Mouse (Mus musculus) intestine, embryonic 16.5 days (tissue): ENCODE results near the gene Rnf215. TPM values are rescaled to one million over a fixed set of nuclear protein-coding genes. Genes with fewer than 3 reads are reported as not detected.
"Not testable (repeated sequence)": the region's sequence is repeated elsewhere in the genome, so short reads cannot be mapped to it uniquely, and the experiment has no call there.

Experiments used
- ATAC-seq: fragments of 200-750 bp; cut with Nextera tagmentation; 2 replicates; pipeline ENCODE4 v1.8.0; 2017; ENCODE audit warnings: moderate TSS enrichment, moderate library complexity
- H3K27ac ChIP-seq: fragments of 300-500 bp; sonication (generic); 2 replicates; pipeline ENCODE4 v1.5.1; 2014; ENCODE audit warnings: mild to moderate bottlenecking, low read length
- H3K27me3 ChIP-seq: fragments of 300-500 bp; sonication (generic); replicated peaks from 2 replicates; pipeline ENCODE4 v1.6.1; 2014; ENCODE audit warnings: low read length, control low read depth, mixed read lengths; ENCODE audit not compliant: control insufficient read depth, insufficient read depth
- H3K36me3 ChIP-seq: fragments of 300-500 bp; sonication (generic); 2 replicates; pipeline ENCODE4 v1.6.1; 2014; ENCODE audit warnings: low read length, control low read depth; ENCODE audit not compliant: control insufficient read depth, insufficient read depth
- H3K4me1 ChIP-seq: fragments of 300-500 bp; sonication (generic); 2 replicates; pipeline ENCODE4 v1.6.1; 2014; ENCODE audit warnings: low read length, control low read depth, mixed read lengths; ENCODE audit not compliant: control insufficient read depth, insufficient read depth
- H3K4me2 ChIP-seq: fragments of 300-500 bp; sonication (generic); 2 replicates; pipeline ENCODE4 v1.6.1; 2014; ENCODE audit warnings: low read depth, low read length, control low read depth
- H3K4me3 ChIP-seq: fragments of 300-500 bp; sonication (generic); 2 replicates; pipeline ENCODE4 v1.5.1; 2014; ENCODE audit warnings: mild to moderate bottlenecking, low read length
- H3K9ac ChIP-seq: fragments of 300-500 bp; sonication (generic); 2 replicates; pipeline ENCODE4 v1.6.1; 2014; ENCODE audit warnings: low read depth, low read length
- H3K9me3 ChIP-seq: fragments of 300-500 bp; sonication (generic); 2 replicates; pipeline ENCODE4 v1.6.1; 2016; ENCODE audit warnings: low read length, control low read depth; ENCODE audit not compliant: control insufficient read depth
- WGBS: fragments of 180-500 bp; shearing (Covaris S2); extraction: QIAGEN DNeasy Blood & Tissue Kit; methylation state at CpG from one replicate; pipeline ENCODE4 v1.1.7; 2014; 5-methylcytosine and 5-hydroxymethylcytosine counted together
- polyA plus RNA-seq: library from polyadenylated mRNA; unstranded; fragments of >200 nt; fragmentation: Nextera tagmentation; extraction: Ambion mirVana; gene quantifications from 2 replicates; pipeline ENCODE4 v1.2.1, GENCODE M21; 2015

Gene Rnf215
- polyA plus RNA-seq, 1 experiment from 2014 or later, result 19.2 TPM

DNA sequence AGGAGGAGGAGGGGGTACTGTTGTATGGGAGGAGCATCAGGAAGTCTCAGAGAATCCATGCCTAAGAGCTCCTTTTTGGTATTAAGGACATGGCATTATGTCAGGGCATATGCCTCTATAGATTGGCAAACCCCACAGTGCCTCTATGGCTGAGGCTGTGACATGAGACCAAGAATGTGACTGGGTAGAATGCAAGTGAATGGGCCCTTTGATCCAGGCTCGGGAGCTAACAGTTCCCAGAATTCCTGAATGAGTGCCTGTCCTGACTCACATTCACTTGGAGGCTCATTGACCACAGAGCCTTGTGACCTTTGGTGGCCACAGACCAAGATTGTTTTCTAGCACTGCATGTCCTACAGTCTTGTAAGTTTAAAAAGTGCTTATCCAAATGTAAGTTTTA lies 47.1 kb downstream of the Rnf215 start:
- Histone ChIP-seq H3K27ac (no peak overlapping the region), H3K36me3 (peaks cover 21% of the 10 kb centered on the region)
- WGBS, result 33% methylated on average over 1 of the region's 1 CpGs

DNA sequence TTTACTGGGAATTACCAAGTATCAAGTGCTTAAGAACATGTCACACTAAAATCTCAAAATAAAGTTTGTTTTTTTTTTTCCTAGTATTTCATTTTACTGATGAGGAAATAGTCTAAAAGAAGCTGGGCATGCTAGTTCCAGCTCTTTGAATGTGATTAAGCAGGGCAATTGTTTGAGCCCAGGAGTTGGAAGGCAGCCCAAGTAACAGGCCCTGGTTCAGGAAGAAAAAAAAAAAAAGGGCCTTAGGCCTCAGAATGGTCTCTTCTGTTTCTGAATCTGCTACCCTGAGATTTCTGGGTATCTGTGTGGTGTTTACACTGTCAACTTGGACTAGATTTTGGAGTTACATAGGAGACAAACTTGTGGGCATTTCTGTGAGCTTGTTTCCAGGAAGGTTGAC lies 48.5 kb downstream of the Rnf215 start:
- Histone ChIP-seq H3K9me3 (no peaks in the 10 kb centered on the region), H3K4me3 (no peak overlapping the region), H3K9ac (no peak overlapping the region), H3K36me3 (peaks cover 13% of the 10 kb centered on the region), H3K27ac (peak overlapping the region; percentile 15), H3K27me3 (no peaks in the 10 kb centered on the region), H3K4me1 (peaks cover 9% of the 10 kb centered on the region), H3K4me2 (no peak overlapping the region)
- no peak for ATAC-seq

More for the DNA sequence above, 47.1 kb downstream of the Rnf215 start:
- Histone ChIP-seq H3K4me3 (no peak overlapping the region), H3K9ac (no peak overlapping the region), H3K4me2 (no peak overlapping the region), H3K9me3 (no peaks in the 10 kb centered on the region), H3K27me3 (no peaks in the 10 kb centered on the region), H3K4me1 (no peaks in the 10 kb centered on the region)
- no peak for ATAC-seq

DNA sequence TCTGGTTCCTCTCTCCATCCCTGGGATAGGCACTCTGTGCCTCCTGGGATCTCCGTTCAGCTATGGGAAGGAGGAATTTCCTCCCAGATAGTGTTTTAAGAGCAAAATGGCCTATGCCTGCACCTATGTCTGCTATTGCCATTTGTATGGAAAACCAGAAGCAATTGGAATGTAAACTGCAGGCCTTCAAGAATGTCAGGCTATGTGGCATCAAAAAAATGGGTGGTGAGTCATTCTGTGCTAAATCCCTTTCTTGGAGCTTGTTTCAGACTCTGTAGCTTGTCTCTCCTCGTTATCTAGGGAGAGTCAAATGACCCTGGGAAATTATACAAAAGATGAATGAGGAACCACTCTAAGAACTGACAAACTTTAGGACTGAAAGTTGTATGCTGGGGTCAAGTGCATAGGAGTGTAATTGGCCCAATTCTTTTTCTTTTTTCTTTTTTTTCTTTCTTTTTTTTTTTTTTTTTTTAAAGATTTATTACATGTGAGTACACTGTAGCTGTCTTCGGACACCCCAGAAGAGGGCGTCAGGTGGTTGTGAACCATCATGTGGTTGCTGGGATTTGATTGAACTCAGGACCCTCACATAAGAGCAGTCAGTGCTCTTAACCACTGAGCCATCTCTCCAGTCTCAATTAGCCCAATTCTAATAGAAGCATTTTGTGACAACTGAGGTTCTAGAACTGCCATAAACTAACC lies 49.4 kb downstream of the Rnf215 start:
- 59% methylated on average over 4 of the region's 4 CpGs for WGBS
- H3K27ac ChIP-seq, result peak overlapping the region; percentile 15; the same call in 1 of the 2 replicates
- ATAC-seq, result no peak
- H3K36me3 ChIP-seq, result peaks cover 6% of the 10 kb centered on the region
- H3K4me2 ChIP-seq, result no peak overlapping the region
- H3K4me1 ChIP-seq, result peaks cover 14% of the 10 kb centered on the region
- no peak overlapping the region for H3K9ac ChIP-seq
- H3K4me3 ChIP-seq, result no peak overlapping the region
- no peaks in the 10 kb centered on the region for H3K9me3 ChIP-seq
- H3K27me3 ChIP-seq, result no peaks in the 10 kb centered on the region

DNA sequence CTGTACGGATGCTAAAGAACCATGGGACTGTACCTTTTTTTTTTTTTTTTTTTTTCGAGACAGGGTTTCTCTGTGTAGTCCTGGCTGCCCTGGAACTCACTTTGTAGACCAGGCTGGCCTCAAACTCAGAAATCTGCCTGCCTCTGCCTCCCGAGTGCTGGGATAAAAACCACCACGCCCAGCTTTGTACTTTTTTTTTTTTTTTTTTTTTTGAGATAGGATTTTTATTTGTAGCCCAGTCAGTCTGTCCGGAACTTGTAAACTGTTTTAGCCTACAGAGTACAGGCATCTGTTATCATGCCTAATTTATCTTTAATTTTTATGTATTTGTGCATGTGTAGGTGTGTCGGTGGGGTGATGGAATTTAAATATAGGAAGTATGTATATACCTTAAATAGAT lies 50.5 kb downstream of the Rnf215 start:
- not testable (repeated sequence) for H3K27ac ChIP-seq, H3K9ac ChIP-seq, ATAC-seq, H3K4me3 ChIP-seq, H3K27me3 ChIP-seq, H3K4me2 ChIP-seq, H3K36me3 ChIP-seq, H3K9me3 ChIP-seq
- WGBS, result 92% methylated on average over 6 of the region's 6 CpGs
- H3K4me1 ChIP-seq, result peaks cover 17% of the 10 kb centered on the region

DNA sequence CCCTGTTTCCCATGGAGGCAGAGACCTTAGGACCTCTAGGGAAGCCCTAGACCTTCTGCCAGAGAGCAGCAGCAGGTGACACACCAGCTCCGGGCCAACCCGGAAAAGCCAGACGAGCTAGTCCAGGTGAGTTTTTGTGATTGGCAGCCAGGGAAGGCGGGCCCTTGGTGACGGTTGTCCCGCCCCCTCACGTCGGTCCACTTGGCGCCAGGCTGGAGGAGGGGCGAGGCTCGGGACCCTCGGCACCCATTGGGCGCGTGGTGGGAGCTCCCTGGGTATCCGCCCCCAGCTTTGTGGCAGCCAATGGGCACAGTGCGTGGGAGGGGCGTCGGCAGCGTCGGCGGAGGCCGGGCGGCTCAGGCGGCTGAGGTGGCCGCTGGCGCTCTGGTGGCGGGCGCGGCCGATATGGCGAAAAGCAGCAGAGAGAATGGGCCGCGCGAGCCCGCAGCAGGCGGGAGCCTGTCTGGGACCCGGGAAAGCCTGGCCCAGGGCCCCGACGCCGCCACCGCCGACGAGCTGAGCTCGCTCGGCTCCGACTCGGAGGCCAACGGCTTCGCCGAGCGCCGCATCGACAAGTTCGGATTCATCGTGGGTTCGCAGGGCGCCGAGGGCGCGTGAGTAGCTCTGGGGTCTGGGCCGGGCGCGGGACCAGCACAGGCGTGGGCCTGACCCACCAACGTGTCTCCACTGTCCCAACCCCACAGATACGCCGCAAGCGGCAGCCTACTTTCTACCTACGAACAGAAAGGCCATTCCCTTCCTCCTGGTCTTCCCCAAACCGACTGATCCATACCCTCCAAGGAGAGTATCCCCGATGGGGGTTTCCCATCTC lies 51.7 kb downstream of the Rnf215 start, which contains the start of gene Tbc1d10a:
TSS of gene Tbc1d10a (plus strand) at position 304 of the 832 bp plus-strand sequence.
- H3K4me2 ChIP-seq, result peak within 1 kb of the TSS; percentile 91
- WGBS, result under 1% methylated on average over 70 of the region's 71 CpGs
- peaks cover 3% of the 10 kb centered on the region for H3K36me3 ChIP-seq
- no peaks in the 10 kb centered on the region for H3K9me3 ChIP-seq
- H3K27ac ChIP-seq, result peak within 1 kb of the TSS; percentile 72
- ATAC-seq, result peak; percentile 100
- no peaks in the 10 kb centered on the region for H3K27me3 ChIP-seq
- H3K9ac ChIP-seq, result peak within 1 kb of the TSS; percentile 95
- peak within 1 kb of the TSS; percentile 87 for H3K4me3 ChIP-seq
- peaks cover 22% of the 10 kb centered on the region for H3K4me1 ChIP-seq

DNA sequence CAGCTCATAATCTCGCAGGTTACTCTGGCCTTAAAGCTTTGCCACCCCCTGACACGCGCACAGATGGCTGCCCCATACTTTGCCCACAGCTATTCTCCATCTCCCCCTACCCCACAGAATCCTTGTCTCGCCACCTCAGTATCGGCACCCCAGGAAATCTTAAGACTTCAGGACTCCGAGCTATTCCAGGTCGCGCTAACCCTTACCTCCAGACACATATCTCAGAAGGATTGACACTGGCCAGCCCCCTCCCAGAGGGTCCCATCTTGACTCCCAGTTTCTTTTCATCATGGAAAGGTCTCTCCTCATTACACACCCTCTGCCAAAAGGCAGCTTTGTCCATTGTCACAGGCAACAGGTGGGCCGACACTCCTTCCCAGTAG lies 52.3 kb downstream of the Rnf215 start:
- Histone ChIP-seq H3K4me3 (peak overlapping the region; percentile 87), H3K27ac (no peak overlapping the region), H3K27me3 (no peaks in the 10 kb centered on the region), H3K36me3 (peaks cover 3% of the 10 kb centered on the region), H3K4me2 (peak overlapping the region; percentile 91), H3K9ac (peak overlapping the region; percentile 95), H3K9me3 (no peaks in the 10 kb centered on the region), H3K4me1 (peaks cover 27% of the 10 kb centered on the region)
- ATAC-seq, result no peak
- WGBS, result 13% methylated on average over 9 of the region's 9 CpGs

DNA sequence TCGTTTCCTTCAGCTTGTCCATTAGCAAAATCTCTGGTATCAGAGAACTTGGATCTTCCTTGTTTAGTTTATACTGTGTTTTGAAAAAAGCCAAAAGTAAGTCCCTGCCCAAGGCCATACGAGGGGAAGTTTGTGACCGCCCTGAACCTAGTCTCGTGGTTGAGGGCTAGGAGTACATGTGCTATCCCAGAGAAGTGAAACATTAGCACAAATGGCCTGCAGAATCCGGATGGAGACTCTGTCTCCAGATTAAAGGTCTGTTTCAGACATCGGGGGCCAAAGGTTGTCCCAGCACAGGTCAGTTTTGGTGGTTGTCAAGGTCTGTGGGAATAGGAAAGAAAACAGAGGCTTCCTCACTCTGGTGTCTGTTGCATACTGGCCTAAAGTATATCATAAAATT lies 54.2 kb downstream of the Rnf215 start:
- Histone ChIP-seq H3K9ac (no peak overlapping the region), H3K4me2 (no peak overlapping the region), H3K4me1 (peaks cover 34% of the 10 kb centered on the region), H3K27me3 (no peaks in the 10 kb centered on the region), H3K4me3 (no peak overlapping the region), H3K27ac (no peak overlapping the region), H3K9me3 (no peaks in the 10 kb centered on the region), H3K36me3 (no peaks in the 10 kb centered on the region)
- no peak for ATAC-seq
- WGBS, result 78% methylated on average over 6 of the region's 6 CpGs

DNA sequence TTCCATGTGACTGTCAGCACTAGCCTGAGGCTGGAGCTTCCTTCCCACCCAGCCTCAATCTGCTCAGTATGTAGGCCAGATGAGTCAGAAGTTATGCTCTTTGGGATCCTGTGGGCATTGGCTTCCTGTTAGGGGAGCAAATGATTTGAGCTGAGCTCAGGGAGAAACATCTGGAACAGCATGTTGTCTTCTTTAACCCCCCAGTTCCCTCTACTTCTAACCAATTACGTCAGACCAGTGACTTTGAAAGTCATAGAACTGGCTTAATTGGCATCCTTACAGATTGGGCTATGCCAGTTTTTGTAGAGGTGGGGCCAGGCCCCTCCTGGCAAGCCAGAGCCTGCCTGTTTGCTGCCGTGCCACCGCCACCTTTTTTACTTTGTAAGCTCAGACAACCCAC lies 55.7 kb downstream of the Rnf215 start:
- H3K9ac ChIP-seq, result no peak overlapping the region
- H3K27me3 ChIP-seq, result no peaks in the 10 kb centered on the region
- 88% methylated on average over 3 of the region's 3 CpGs for WGBS
- no peaks in the 10 kb centered on the region for H3K36me3 ChIP-seq
- H3K4me2 ChIP-seq, result no peak overlapping the region
- no peak overlapping the region for H3K27ac ChIP-seq
- peaks cover 34% of the 10 kb centered on the region for H3K4me1 ChIP-seq
- H3K4me3 ChIP-seq, result no peak overlapping the region
- H3K9me3 ChIP-seq, result no peaks in the 10 kb centered on the region
- no peak for ATAC-seq
